Mouse (Mus musculus) liver (tissue): Measurements from ENCODE around the gene Snx11.
"Not testable (repeated sequence)": the region's sequence is repeated elsewhere in the genome, so short reads cannot be mapped to it uniquely, and the experiment has no call there.

Source experiments
- DNase-seq: peaks from one replicate; pipeline ENCODE4 v3.0.0-alpha.2; 2020; ENCODE audit warnings: mixed read lengths

Gene Snx11

GRCm38 (mm10) chr11:96795491-96795890 lies 18.1 kb upstream of the Snx11 start:
- DNase-seq, result no peak

- DNase-seq, result no peak
Measured at GRCm38 (mm10) chr11:96790681-96791080, 13.3 kb upstream of the Snx11 start.

GRCm38 (mm10) chr11:96789990-96790389 lies 12.6 kb upstream of the Snx11 start:
- no peak for DNase-seq

DNA sequence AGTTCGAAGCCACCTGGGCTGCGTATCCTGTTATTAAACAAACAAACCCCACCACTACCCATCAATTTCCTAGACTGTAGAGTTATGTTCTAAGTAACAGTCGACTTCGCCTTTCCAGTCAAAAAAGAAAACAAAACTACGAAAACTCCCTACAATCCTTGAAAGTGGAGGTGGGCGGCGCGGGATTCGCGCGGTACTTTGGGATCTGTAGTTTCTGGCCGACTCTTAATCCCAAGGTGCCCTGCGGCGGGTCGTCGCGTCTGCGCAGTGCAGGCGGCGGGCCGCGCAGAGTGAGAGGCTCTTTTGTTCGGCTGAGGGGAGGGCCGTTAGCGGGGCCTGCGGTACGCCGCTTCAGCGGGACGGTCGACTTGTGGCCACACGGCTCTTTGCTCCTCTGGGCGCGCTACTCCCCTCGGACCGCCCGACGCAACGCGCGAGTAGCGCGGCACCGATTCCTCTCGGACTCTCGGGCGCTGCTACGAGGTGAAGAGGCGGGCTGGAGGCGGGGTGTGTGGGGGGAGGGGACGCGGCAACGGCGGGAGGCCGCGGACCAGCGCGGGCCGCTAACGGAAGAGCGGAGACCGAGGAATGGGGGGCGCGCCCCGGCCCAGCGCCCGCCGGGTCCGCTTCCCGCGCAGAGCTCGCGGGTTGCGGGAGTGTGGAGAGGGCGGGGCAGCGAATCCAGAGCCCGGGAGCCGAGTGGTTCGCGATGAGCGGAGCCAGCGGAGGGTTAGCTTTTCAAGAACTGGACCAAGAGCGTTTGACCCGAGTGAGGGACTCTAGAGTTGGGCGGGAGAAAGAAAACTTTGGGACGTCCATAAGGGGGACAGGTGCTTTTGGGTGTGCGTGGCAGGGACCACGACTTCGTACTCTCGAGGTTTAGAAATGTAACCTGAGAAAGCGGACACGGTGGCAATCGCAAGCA lies 11.8 kb upstream of the Snx11 start, which contains the start of gene Cbx1:
Gene Cbx1, plus strand, starts transcription at position 257 of the 925 bp plus-strand sequence.
- DNase-seq, result peak; percentile 91

GRCm38 (mm10) chr11:96786731-96787450 lies 9.5 kb upstream of the Snx11 start:
- no peak for DNase-seq

- DNase-seq, result peak; percentile 85
Measured at GRCm38 (mm10) chr11:96784847-96785246, 7.5 kb upstream of the Snx11 start.

DNA sequence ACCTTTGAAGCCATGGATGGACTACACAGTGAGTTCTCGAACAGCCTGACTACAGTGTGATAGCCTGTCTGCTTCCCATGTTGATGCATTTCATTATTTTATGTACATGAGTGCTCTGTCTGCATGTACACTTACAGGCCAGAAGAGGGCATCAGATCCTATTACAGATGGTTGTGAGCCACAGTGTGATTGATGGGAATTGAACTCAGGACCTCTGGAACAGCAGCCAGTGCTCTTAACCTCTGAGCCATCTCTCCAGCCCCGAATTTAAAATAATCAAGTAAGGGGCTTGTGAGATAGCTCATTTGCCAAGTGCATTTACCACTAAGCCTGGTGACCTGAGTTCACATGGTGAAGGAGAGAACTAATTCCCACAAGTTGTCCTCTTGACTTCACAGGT lies 4.1 kb upstream of the Snx11 start:
- no peak for DNase-seq

DNA sequence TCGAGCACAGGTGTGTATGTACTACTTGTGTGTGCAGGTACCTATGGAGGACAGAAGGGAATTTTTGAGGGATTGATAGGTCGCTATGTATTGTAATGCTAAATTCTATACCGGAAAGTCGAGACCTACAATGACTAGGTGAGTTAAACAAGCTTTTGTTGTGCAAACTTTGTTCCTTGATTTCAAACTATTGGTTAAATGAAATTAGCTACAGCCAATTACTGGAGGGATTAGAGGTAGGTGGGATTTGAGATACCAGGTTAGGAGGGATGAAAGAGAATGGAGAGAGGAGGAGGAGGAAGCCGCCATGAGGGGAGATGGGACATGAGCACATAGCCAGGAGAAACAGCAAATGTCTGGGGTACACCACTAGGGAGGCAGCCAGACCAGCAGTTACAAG lies 2.9 kb upstream of the Snx11 start:
- no peak for DNase-seq

DNA sequence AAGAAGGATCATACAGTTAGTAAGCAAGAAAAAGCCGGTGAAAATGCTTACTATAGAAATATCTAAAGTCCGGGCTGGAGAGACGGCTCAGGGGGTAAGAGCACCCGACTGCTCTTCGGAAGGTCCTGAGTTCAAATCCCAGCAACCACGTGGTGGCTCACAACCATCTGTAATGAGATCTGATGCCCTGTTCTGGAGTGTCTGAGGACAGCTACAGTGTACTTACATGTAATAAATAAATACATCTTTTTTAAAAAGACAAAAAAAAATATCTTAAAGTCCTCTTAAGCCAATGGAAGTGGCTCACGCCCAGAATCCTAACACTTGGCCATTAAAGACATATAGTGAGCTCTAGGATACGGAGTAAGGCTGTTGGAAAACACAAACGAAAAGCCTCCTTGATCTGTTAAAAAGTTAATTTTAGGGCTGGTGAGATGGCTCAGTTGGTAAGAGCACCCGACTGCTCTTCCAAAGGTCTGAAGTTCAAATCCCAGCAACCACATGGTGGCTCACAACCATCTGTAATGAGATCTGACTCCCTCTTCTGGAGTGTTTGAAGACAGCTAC lies 785 bp upstream of the Snx11 start:
- DNase-seq, result not testable (repeated sequence)

- DNase-seq, result no peak
Measured at GRCm38 (mm10) chr11:96776068-96776467, 1.3 kb downstream of the Snx11 start.

- no peak for DNase-seq
Measured at GRCm38 (mm10) chr11:96775665-96776064, 1.7 kb downstream of the Snx11 start.

- DNase-seq, result no peak
Measured at GRCm38 (mm10) chr11:96775063-96775462, 2.3 kb downstream of the Snx11 start.

- DNase-seq, result no peak
Measured at GRCm38 (mm10) chr11:96774536-96774935, 2.8 kb downstream of the Snx11 start.

DNA sequence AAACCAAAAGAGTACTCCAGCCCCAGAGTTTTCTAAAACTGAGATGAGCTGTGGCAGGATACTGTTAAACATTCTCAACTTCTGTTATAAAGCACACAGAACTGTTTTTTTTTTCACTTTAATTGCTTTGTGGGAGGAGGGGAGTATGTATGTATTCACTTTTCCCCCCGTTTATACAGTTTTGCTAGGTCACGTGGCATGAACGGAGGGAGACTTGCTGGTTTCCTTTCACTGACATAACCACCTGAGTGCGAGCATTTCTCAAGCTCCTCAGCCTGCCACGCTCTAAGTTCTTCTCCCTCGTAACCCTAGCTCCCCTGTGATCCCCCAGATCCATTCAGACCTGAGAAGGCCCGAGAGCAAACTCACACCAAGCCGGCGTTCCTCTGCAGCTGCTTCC lies 4.9 kb downstream of the Snx11 start:
- DNase-seq, result no peak

GRCm38 (mm10) chr11:96771274-96771975 lies 5.9 kb downstream of the Snx11 start:
- no peak for DNase-seq

- DNase-seq, result no peak
Measured at GRCm38 (mm10) chr11:96768240-96768639, 9.1 kb downstream of the Snx11 start.

DNA sequence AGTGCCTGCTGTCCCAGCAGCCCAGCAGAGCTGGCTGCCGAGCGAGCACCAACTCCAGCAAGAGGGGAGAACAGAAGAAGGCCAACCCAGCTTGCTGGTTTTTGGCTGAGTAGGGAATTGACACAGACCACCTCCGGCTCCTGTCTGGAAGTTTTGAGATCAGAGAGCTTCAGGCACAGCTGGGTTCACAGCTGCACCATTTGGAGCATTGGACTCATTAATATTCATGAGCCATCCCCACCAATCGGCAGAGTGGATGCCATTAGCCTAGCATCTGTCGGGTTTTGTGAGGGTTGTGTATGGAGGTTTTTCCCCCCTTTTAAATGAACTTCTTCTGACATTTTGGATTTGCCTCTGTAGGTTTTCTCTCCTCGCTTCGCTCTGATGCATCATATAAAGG lies 10.3 kb downstream of the Snx11 start:
- no peak for DNase-seq

DNA sequence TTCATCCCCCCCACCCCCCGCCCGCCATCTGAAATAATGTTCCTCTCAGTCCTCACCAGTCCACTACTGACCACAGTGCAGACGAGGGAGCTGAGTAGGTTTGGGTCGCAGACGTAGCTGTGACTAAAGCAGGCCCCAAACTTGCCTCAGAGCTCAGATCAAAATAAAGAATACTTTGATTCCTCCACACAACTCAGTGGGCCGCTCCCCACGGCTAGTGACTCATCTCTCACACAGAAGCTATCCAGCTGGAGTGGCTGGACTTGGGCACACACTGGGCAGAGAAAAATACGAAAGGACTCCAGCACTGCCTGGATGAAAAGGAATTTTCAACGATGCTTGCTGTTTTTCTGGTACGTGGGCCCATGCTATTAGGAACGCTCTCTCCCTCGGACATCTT lies 10.8 kb downstream of the Snx11 start:
- no peak for DNase-seq

DNA sequence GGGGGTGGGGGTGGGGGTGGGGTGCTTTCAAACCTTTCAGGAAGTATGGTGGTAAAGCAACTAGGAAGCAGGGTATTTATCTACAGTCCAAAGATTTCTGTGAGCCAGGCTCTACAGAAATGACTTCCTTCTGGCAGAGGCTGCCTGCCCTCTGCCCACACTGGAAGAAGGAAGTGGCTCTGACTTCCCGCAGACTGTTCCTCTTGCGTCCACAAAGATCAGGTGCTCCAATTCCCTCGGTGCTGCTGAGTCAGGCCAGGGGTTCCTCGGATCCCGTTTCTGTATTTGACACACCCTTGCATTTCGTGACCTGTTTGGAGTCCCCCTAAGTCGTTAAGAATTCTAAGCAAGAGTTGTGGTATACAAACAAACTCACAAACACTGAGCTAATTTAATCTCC lies 11.7 kb downstream of the Snx11 start:
- peak; percentile 9 for DNase-seq

GRCm38 (mm10) chr11:96764511-96765350 lies 12.6 kb downstream of the Snx11 start:
- DNase-seq, result no peak

GRCm38 (mm10) chr11:96762742-96763470 lies 14.5 kb downstream of the Snx11 start:
- no peak for DNase-seq
